Mouse (Mus musculus) limb, embryonic 13.5 days (tissue): ENCODE measurements around the gene Rftn1. TPM values are rescaled to one million over a fixed set of nuclear protein-coding genes. Genes with fewer than 3 reads are reported as not detected.

Experiments
- ATAC-seq: fragments of 200-750 bp; cut with Nextera tagmentation; 2 replicates; pipeline ENCODE4 v1.8.0; 2017; ENCODE audit warnings: low read depth, moderate number of reproducible peaks, moderate TSS enrichment; ENCODE audit not compliant: low FRiP score
- H3K27ac ChIP-seq: fragments of 300-500 bp; sonication (generic); 2 replicates; pipeline ENCODE4 v1.5.1; 2015; ENCODE audit warnings: inconsistent platforms, mild to moderate bottlenecking, moderate library complexity
- H3K27me3 ChIP-seq: fragments of 300-500 bp; sonication (generic); 2 replicates; pipeline ENCODE4 v1.6.1; 2015; ENCODE audit warnings: mild to moderate bottlenecking, inconsistent platforms
- H3K36me3 ChIP-seq: fragments of 300-500 bp; sonication (generic); 2 replicates; pipeline ENCODE4 v1.6.1; 2015; ENCODE audit warnings: inconsistent platforms, mild to moderate bottlenecking, moderate library complexity
- H3K4me1 ChIP-seq: fragments of 300-500 bp; sonication (generic); 2 replicates; pipeline ENCODE4 v1.6.1; 2015; ENCODE audit warnings: inconsistent platforms
- H3K4me2 ChIP-seq: fragments of 300-500 bp; sonication (generic); replicated peaks from 2 replicates; pipeline ENCODE4 v1.6.1; 2015; ENCODE audit warnings: inconsistent platforms, mild to moderate bottlenecking, moderate library complexity
- H3K4me3 ChIP-seq: fragments of 300-500 bp; sonication (generic); 2 replicates; pipeline ENCODE4 v1.5.1; 2015; ENCODE audit warnings: moderate library complexity, mild to moderate bottlenecking, inconsistent platforms
- H3K9ac ChIP-seq: fragments of 300-500 bp; sonication (generic); 2 replicates; pipeline ENCODE4 v1.6.1; 2015; ENCODE audit warnings: mild to moderate bottlenecking, inconsistent platforms
- H3K9me3 ChIP-seq: fragments of 300-500 bp; sonication (generic); 2 replicates; pipeline ENCODE4 v1.6.1; 2016; ENCODE audit warnings: inconsistent platforms
- WGBS: fragments of 180-500 bp; shearing (Covaris S2); methylation state at CpG from one replicate; pipeline ENCODE4 v1.1.7; 2015; 5-methylcytosine and 5-hydroxymethylcytosine counted together
- polyA plus RNA-seq: library from polyadenylated mRNA; unstranded; fragments of >200 nt; fragmentation: Nextera tagmentation; extraction: Ambion mirVana; gene quantifications from 2 replicates; pipeline ENCODE4 v1.2.1, GENCODE M21; 2015

The Rftn1 gene
- polyA plus RNA-seq, 1 experiment from 2014 or later, result 17.2 TPM

GRCm38 (mm10) chr17:50157190-50158150 is 33.0 kb downstream of the Rftn1 start:
- H3K4me3 ChIP-seq, result no peak overlapping the region
- ATAC-seq, result no peak

GRCm38 (mm10) chr17:50152085-50152484 is 38.4 kb downstream of the Rftn1 start:
- peaks cover 8% of the 10 kb centered on the region for H3K9me3 ChIP-seq
- H3K27me3 ChIP-seq, result no peaks in the 10 kb centered on the region
- ATAC-seq, result no peak
- WGBS, result 94% methylated on average over 5 of the region's 5 CpGs
- H3K4me2 ChIP-seq, result no peak overlapping the region
- H3K36me3 ChIP-seq, result peaks cover 4% of the 10 kb centered on the region; the same call in 1 of the 2 replicates
- peaks cover 12% of the 10 kb centered on the region; the same call in 1 of the 2 replicates for H3K4me1 ChIP-seq
- H3K9ac ChIP-seq, result no peak overlapping the region
- H3K4me3 ChIP-seq, result no peak overlapping the region
- no peak overlapping the region for H3K27ac ChIP-seq

More at GRCm38 (mm10) chr17:50157190-50158150, 33.0 kb downstream of the Rftn1 start:
- 0 out of 2 replicates have a peak, but pooled peaks cover 1% of the 10 kb centered on the region for H3K9me3 ChIP-seq
- no peaks in the 10 kb centered on the region for H3K27me3 ChIP-seq
- peaks cover 8% of the 10 kb centered on the region; the same call in 1 of the 2 replicates for H3K4me1 ChIP-seq
- no peak overlapping the region for H3K9ac ChIP-seq
- no peak overlapping the region for H3K27ac ChIP-seq
- no peaks in the 10 kb centered on the region for H3K36me3 ChIP-seq
- 87% methylated on average over 15 of the region's 15 CpGs for WGBS
- no peak overlapping the region for H3K4me2 ChIP-seq

- peaks cover 12% of the 10 kb centered on the region; the same call in 1 of the 2 replicates for H3K4me1 ChIP-seq
- no peak overlapping the region for H3K9ac ChIP-seq
- no peak overlapping the region for H3K27ac ChIP-seq
- WGBS, result 79% methylated on average over 7 of the region's 7 CpGs
- no peak overlapping the region for H3K4me2 ChIP-seq
- H3K36me3 ChIP-seq, result peaks cover 4% of the 10 kb centered on the region; the same call in 1 of the 2 replicates
- no peaks in the 10 kb centered on the region for H3K27me3 ChIP-seq
- H3K4me3 ChIP-seq, result no peak overlapping the region
- H3K9me3 ChIP-seq, result peaks cover 8% of the 10 kb centered on the region
- no peak for ATAC-seq
These were observed 39.2 kb downstream of the Rftn1 start for GRCm38 (mm10) chr17:50151208-50151723.

- WGBS, result 66% methylated on average over 16 of the region's 16 CpGs
- Histone ChIP-seq H3K9ac (no peak overlapping the region), H3K27ac (no peak overlapping the region), H3K4me3 (no peak overlapping the region), H3K4me2 (no peak overlapping the region), H3K36me3 (peaks cover 4% of the 10 kb centered on the region; the same call in 1 of the 2 replicates), H3K4me1 (peaks cover 12% of the 10 kb centered on the region; the same call in 1 of the 2 replicates), H3K9me3 (peaks cover 8% of the 10 kb centered on the region), H3K27me3 (no peaks in the 10 kb centered on the region)
- ATAC-seq, result no peak
These were observed 39.9 kb downstream of the Rftn1 start for GRCm38 (mm10) chr17:50150416-50151207.

GRCm38 (mm10) chr17:50149690-50150210 is 40.7 kb downstream of the Rftn1 start:
- H3K9ac ChIP-seq, result no peak overlapping the region
- no peaks in the 10 kb centered on the region for H3K27me3 ChIP-seq
- no peak overlapping the region for H3K27ac ChIP-seq
- peaks cover 8% of the 10 kb centered on the region for H3K9me3 ChIP-seq
- no peak for ATAC-seq
- WGBS, result 60% methylated on average over 14 of the region's 14 CpGs
- no peak overlapping the region; the same call in 1 of the 2 replicates for H3K4me2 ChIP-seq
- H3K4me3 ChIP-seq, result no peak overlapping the region
- H3K4me1 ChIP-seq, result peaks cover 12% of the 10 kb centered on the region; the same call in 1 of the 2 replicates
- H3K36me3 ChIP-seq, result peaks cover 4% of the 10 kb centered on the region; the same call in 1 of the 2 replicates

GRCm38 (mm10) chr17:50147831-50148587 is 42.5 kb downstream of the Rftn1 start:
- 89% methylated on average over 12 of the region's 12 CpGs for WGBS
- Histone ChIP-seq H3K9me3 (peaks cover 8% of the 10 kb centered on the region), H3K27ac (no peak overlapping the region), H3K4me2 (no peak overlapping the region), H3K9ac (no peak overlapping the region), H3K4me3 (no peak overlapping the region), H3K4me1 (peaks cover 12% of the 10 kb centered on the region; the same call in 1 of the 2 replicates), H3K27me3 (no peaks in the 10 kb centered on the region), H3K36me3 (peaks cover 4% of the 10 kb centered on the region; the same call in 1 of the 2 replicates)
- ATAC-seq, result no peak

- 88% methylated on average over 10 of the region's 10 CpGs for WGBS
- H3K36me3 ChIP-seq, result no peaks in the 10 kb centered on the region
- H3K27me3 ChIP-seq, result no peaks in the 10 kb centered on the region
- no peak overlapping the region for H3K27ac ChIP-seq
- H3K9me3 ChIP-seq, result no peaks in the 10 kb centered on the region
- no peak overlapping the region for H3K9ac ChIP-seq
- peaks cover 13% of the 10 kb centered on the region for H3K4me1 ChIP-seq
- no peak overlapping the region for H3K4me2 ChIP-seq
- no peak overlapping the region for H3K4me3 ChIP-seq
- ATAC-seq, result no peak
These were observed 47.1 kb downstream of the Rftn1 start for GRCm38 (mm10) chr17:50143354-50143753.

- H3K4me3 ChIP-seq, result no peak overlapping the region
- 68% methylated on average over 8 of the region's 8 CpGs for WGBS
These were observed 47.9 kb downstream of the Rftn1 start for GRCm38 (mm10) chr17:50142553-50142952.

GRCm38 (mm10) chr17:50142151-50142550 is 48.3 kb downstream of the Rftn1 start:
- H3K36me3 ChIP-seq, result no peaks in the 10 kb centered on the region
- no peak for ATAC-seq
- H3K4me3 ChIP-seq, result no peak overlapping the region
- 0 out of 2 replicates have a peak, but pooled peaks cover 2% of the 10 kb centered on the region for H3K27me3 ChIP-seq
- H3K27ac ChIP-seq, result no peak overlapping the region
- peaks cover 13% of the 10 kb centered on the region for H3K4me1 ChIP-seq
- H3K9ac ChIP-seq, result no peak overlapping the region
- no peak overlapping the region for H3K4me2 ChIP-seq
- WGBS, result 89% methylated on average over 7 of the region's 7 CpGs
- no peaks in the 10 kb centered on the region for H3K9me3 ChIP-seq

More at GRCm38 (mm10) chr17:50142553-50142952, 47.9 kb downstream of the Rftn1 start:
- peaks cover 13% of the 10 kb centered on the region for H3K4me1 ChIP-seq
- H3K27me3 ChIP-seq, result 0 out of 2 replicates have a peak, but pooled peaks cover 2% of the 10 kb centered on the region
- H3K9ac ChIP-seq, result no peak overlapping the region
- ATAC-seq, result no peak
- H3K9me3 ChIP-seq, result no peaks in the 10 kb centered on the region
- H3K36me3 ChIP-seq, result no peaks in the 10 kb centered on the region
- H3K4me2 ChIP-seq, result no peak overlapping the region
- H3K27ac ChIP-seq, result no peak overlapping the region

- WGBS, result 32% methylated on average over 9 of the region's 9 CpGs
- H3K27me3 ChIP-seq, result 0 out of 2 replicates have a peak, but pooled peaks cover 2% of the 10 kb centered on the region
- no peaks in the 10 kb centered on the region for H3K36me3 ChIP-seq
- no peak overlapping the region for H3K4me2 ChIP-seq
- H3K4me1 ChIP-seq, result peaks cover 25% of the 10 kb centered on the region
- no peak overlapping the region for H3K4me3 ChIP-seq
- H3K9me3 ChIP-seq, result 0 out of 2 replicates have a peak, but pooled peaks cover 4% of the 10 kb centered on the region
- no peak overlapping the region for H3K27ac ChIP-seq
- no peak overlapping the region for H3K9ac ChIP-seq
- ATAC-seq, result peak; percentile 34; the same call in 1 of the 2 replicates
These were observed 54.4 kb downstream of the Rftn1 start for GRCm38 (mm10) chr17:50136060-50136459.

- no peaks in the 10 kb centered on the region for H3K36me3 ChIP-seq
- 0 out of 2 replicates have a peak, but pooled peaks cover 4% of the 10 kb centered on the region for H3K9me3 ChIP-seq
- no peak overlapping the region for H3K4me2 ChIP-seq
- peaks cover 25% of the 10 kb centered on the region for H3K4me1 ChIP-seq
- no peak for ATAC-seq
- H3K4me3 ChIP-seq, result no peak overlapping the region
- no peak overlapping the region for H3K27ac ChIP-seq
- 0 out of 2 replicates have a peak, but pooled peaks cover 2% of the 10 kb centered on the region for H3K27me3 ChIP-seq
- no peak overlapping the region for H3K9ac ChIP-seq
- 73% methylated on average over 10 of the region's 10 CpGs for WGBS
These were observed 55.0 kb downstream of the Rftn1 start for GRCm38 (mm10) chr17:50135466-50135865.
